ENCODE assay signal across 8 mouse cellular contexts in genomic region chr4:132273166-132273565, GRCm38 (mm10). TPM values are rescaled to one million over a fixed set of nuclear protein-coding genes. Genes with fewer than 3 reads are reported as not detected.
DNase-seq lines count a peak whose midpoint lies in the region; ATAC-seq and TF ChIP-seq lines count a peak whose summit lies in the region.

No protein-coding gene starts in this region.

- no peak for TF ChIP-seq CTCF in heart, adult 2 months (IDR thresholded peaks at IDR 0.05)

- intact Hi-C loops in heart, adult 2 months (cut with DNase I): loop anchor here (5.0 kb wide), 1 partner anchor 149 kb away; the partner anchor contains the start of gene Phactr4

- peaks cover 8% of the 10 kb centered on the region; the same call in 1 of the 2 replicates for H3K4me1 ChIP-seq in heart, embryonic 12.5 days (replicated peaks)
- H3K4me1 ChIP-seq in heart, adult 2 months (ENCODE audit: control insufficient read depth, insufficient read depth, low read length): no peaks in the 10 kb centered on the region
- H3K4me1 ChIP-seq in embryonic facial prominence, embryonic 12.5 days: peaks cover 12% of the 10 kb centered on the region; the same call in 1 of the 2 replicates
- H3K4me1 ChIP-seq in limb, embryonic 10.5 days: peaks cover 12% of the 10 kb centered on the region

- peak overlapping the region; percentile 88 for H3K4me2 ChIP-seq in heart, embryonic 12.5 days
- peak overlapping the region; percentile 91 for H3K4me2 ChIP-seq in embryonic facial prominence, embryonic 12.5 days (replicated peaks)

- no peak overlapping the region for H3K27ac ChIP-seq in heart, embryonic 12.5 days (ENCODE audit: poor library complexity, severe bottlenecking)
- H3K27ac ChIP-seq in heart, adult 2 months: no peak overlapping the region
- H3K27ac ChIP-seq in embryonic facial prominence, embryonic 12.5 days: no peak overlapping the region
- peak overlapping the region; percentile 89 for H3K27ac ChIP-seq in limb, embryonic 10.5 days

- no peak for ATAC-seq in heart, embryonic 12.5 days (ENCODE audit: insufficient number of reproducible peaks, low FRiP score)
- no peak for ATAC-seq in embryonic facial prominence, embryonic 12.5 days (ENCODE audit: insufficient number of reproducible peaks, insufficient read depth, low FRiP score, low TSS enrichment)

- 55% methylated on average over 2 of the region's 2 CpGs for WGBS in heart, embryonic 12.5 days
- 42% methylated on average over 2 of the region's 2 CpGs for WGBS in heart, adult 2 months
- WGBS in embryonic facial prominence, embryonic 12.5 days: 61% methylated on average over 2 of the region's 2 CpGs
- 83% methylated on average over 2 of the region's 2 CpGs for WGBS in limb, embryonic 10.5 days

- H3K9me3 ChIP-seq in heart, embryonic 12.5 days (replicated peaks): no peaks in the 10 kb centered on the region
- H3K9me3 ChIP-seq in embryonic facial prominence, embryonic 12.5 days: no peaks in the 10 kb centered on the region
- H3K9me3 ChIP-seq in limb, embryonic 10.5 days (replicated peaks): no peaks in the 10 kb centered on the region

- DNase-seq in heart, adult 2 months: no peak
- peak; percentile 59 for DNase-seq in A20 (ENCODE audit: low read depth, low spot score)
- DNase-seq in limb, embryonic 10.5 days (ENCODE audit: low spot score): no peak
- DNase-seq in testis, postnatal 10 days (ENCODE audit: low spot score): peak; percentile 63
- no peak for DNase-seq in layer of hippocampus, adult 9-10 months (ENCODE audit: low spot score)
- DNase-seq in right cerebral cortex, adult 18-20 months: no peak

- H3K27me3 ChIP-seq in heart, embryonic 12.5 days (replicated peaks): no peaks in the 10 kb centered on the region
- H3K27me3 ChIP-seq in heart, adult 2 months (ENCODE audit: control insufficient read depth, insufficient read depth, low read length): no peaks in the 10 kb centered on the region
- H3K27me3 ChIP-seq in embryonic facial prominence, embryonic 12.5 days: no peaks in the 10 kb centered on the region
- no peaks in the 10 kb centered on the region for H3K27me3 ChIP-seq in limb, embryonic 10.5 days (ENCODE audit: low read depth, poor library complexity, severe bottlenecking)

- no peak for TF ChIP-seq EP300 in heart, adult 2 months (IDR thresholded peaks at IDR 0.05; ENCODE audit: insufficient read depth, low read depth, low read length)

- no peaks in the 10 kb centered on the region for H3K79me2 ChIP-seq in heart, adult 2 months (replicated peaks; ENCODE audit: control insufficient read depth, insufficient read depth, low read length)

- no peak overlapping the region for H3K4me3 ChIP-seq in heart, embryonic 12.5 days
- no peak overlapping the region for H3K4me3 ChIP-seq in heart, adult 2 months
- H3K4me3 ChIP-seq in embryonic facial prominence, embryonic 12.5 days: peak overlapping the region; percentile 69; the same call in 1 of the 2 replicates
- peak overlapping the region; percentile 78; the same call in 1 of the 2 replicates for H3K4me3 ChIP-seq in limb, embryonic 10.5 days

- TF ChIP-seq POLR2A in heart, adult 2 months (IDR thresholded peaks at IDR 0.05; ENCODE audit: insufficient read depth, low read depth, low read length): no peak

- H3K9ac ChIP-seq in heart, embryonic 12.5 days: no peak overlapping the region
- no peak overlapping the region for H3K9ac ChIP-seq in heart, adult 2 months (ENCODE audit: low read depth, low read length)
- H3K9ac ChIP-seq in embryonic facial prominence, embryonic 12.5 days: peak overlapping the region; percentile 84; the same call in 1 of the 2 replicates

- no peaks in the 10 kb centered on the region for H3K36me3 ChIP-seq in heart, embryonic 12.5 days
- no peaks in the 10 kb centered on the region for H3K36me3 ChIP-seq in heart, adult 2 months (ENCODE audit: control insufficient read depth, insufficient read depth, low read length)
- H3K36me3 ChIP-seq in embryonic facial prominence, embryonic 12.5 days: no peaks in the 10 kb centered on the region
- peaks cover 3% of the 10 kb centered on the region; the same call in 1 of the 2 replicates for H3K36me3 ChIP-seq in limb, embryonic 10.5 days

RNA-seq across cellular contexts. Expression of gene Taf12, which starts 1.0 kb away (rescaled TPM):
- polyA plus RNA-seq in heart, embryonic 12.5 days (2016; fragmentation: Nextera tagmentation; extraction: Ambion mirVana): 34.7 and 39.5 TPM in 2 replicates
- total RNA-seq in heart, adult 2 months (2021): 10 to 100 TPM; 29.8 to 34.6 TPM
- 16.1 and 25.1 TPM in 2 replicates for polyA plus RNA-seq in heart, adult 2 months (2012; rRNA removed)
- 51.7 and 54.3 TPM in 2 replicates for polyA plus RNA-seq in embryonic facial prominence, embryonic 12.5 days (2016; fragmentation: Nextera tagmentation; extraction: Ambion mirVana)
- polyA plus RNA-seq in limb, embryonic 10.5 days (2016; fragmentation: Nextera tagmentation; extraction: Ambion mirVana): 60.9 and 62.9 TPM in 2 replicates

RNA-seq across cellular contexts. Expression of gene Gmeb1, which starts 11.8 kb away (rescaled TPM):
- polyA plus RNA-seq in heart, embryonic 12.5 days (2016; fragmentation: Nextera tagmentation; extraction: Ambion mirVana): 26.3 and 27.3 TPM in 2 replicates
- 10 to 100 TPM in 1 of 2 experiments, 1 to 10 TPM in 1; 8.5 to 10.0 TPM for total RNA-seq in heart, adult 2 months (2021)
- polyA plus RNA-seq in heart, adult 2 months (2012; rRNA removed): 7.7 and 9.5 TPM in 2 replicates
- 43.0 and 43.3 TPM in 2 replicates for polyA plus RNA-seq in embryonic facial prominence, embryonic 12.5 days (2016; fragmentation: Nextera tagmentation; extraction: Ambion mirVana)
- 48.2 and 49.0 TPM in 2 replicates for polyA plus RNA-seq in limb, embryonic 10.5 days (2016; fragmentation: Nextera tagmentation; extraction: Ambion mirVana)

RNA-seq across cellular contexts. Expression of gene Rab42, which starts 30.0 kb away (rescaled TPM):
- 1.1 TPM in 2 replicates for polyA plus RNA-seq in heart, embryonic 12.5 days (2016; fragmentation: Nextera tagmentation; extraction: Ambion mirVana)
- total RNA-seq in heart, adult 2 months (2021): 1 to 10 TPM in 1 of 2 experiments, under 1 TPM in 1; 0.73 to 1.1 TPM
- polyA plus RNA-seq in heart, adult 2 months (2012; rRNA removed): 3.8 and 4.2 TPM in 2 replicates
- 1.4 and 1.8 TPM in 2 replicates for polyA plus RNA-seq in embryonic facial prominence, embryonic 12.5 days (2016; fragmentation: Nextera tagmentation; extraction: Ambion mirVana)
- polyA plus RNA-seq in limb, embryonic 10.5 days (2016; fragmentation: Nextera tagmentation; extraction: Ambion mirVana): 0.68 and 1.4 TPM in 2 replicates

RNA-seq across cellular contexts. Expression of gene Trnau1ap, which starts 56.2 kb away (rescaled TPM):
- 64.8 and 68.5 TPM in 2 replicates for polyA plus RNA-seq in heart, embryonic 12.5 days (2016; fragmentation: Nextera tagmentation; extraction: Ambion mirVana)
- total RNA-seq in heart, adult 2 months (2021): 10 to 100 TPM; 21.3 to 24.6 TPM
- polyA plus RNA-seq in heart, adult 2 months (2012; rRNA removed): 14.8 and 14.9 TPM in 2 replicates
- polyA plus RNA-seq in embryonic facial prominence, embryonic 12.5 days (2016; fragmentation: Nextera tagmentation; extraction: Ambion mirVana): 80.1 and 80.5 TPM in 2 replicates
- 89.2 and 90.1 TPM in 2 replicates for polyA plus RNA-seq in limb, embryonic 10.5 days (2016; fragmentation: Nextera tagmentation; extraction: Ambion mirVana)

Comparison
In these comparisons a context has a peak if more than half of its experiments do, and no peak if none do; other contexts are left out.
1. H3K4me3 ChIP-seq: peak in embryonic facial prominence, embryonic 12.5 days (single experiment) and limb, embryonic 10.5 days (single experiment); none in heart, embryonic 12.5 days (single experiment) and heart, adult 2 months (single experiment).
2. DNase-seq: peak in A20 (single experiment) and testis, postnatal 10 days (single experiment); none in heart, adult 2 months (0 of 2), limb, embryonic 10.5 days (single experiment), layer of hippocampus, adult 9-10 months (single experiment) and right cerebral cortex, adult 18-20 months (single experiment).